Mouse (Mus musculus) T-helper 2 cell (primary cell): Measurements from ENCODE around the gene Nlrc5.
"Not testable (repeated sequence)": the region's sequence is repeated elsewhere in the genome, so short reads cannot be mapped to it uniquely, and the experiment has no call there.

Source experiments
- in situ Hi-C: fragments of 300-600 bp; cut with MboI, MseI; formaldehyde crosslinking; loops from one replicate; pipeline ENCODE4 v1.15.1; 2025; ENCODE audit warnings: high pct_unique_total_duplicates

Nlrc5 gene

GRCm38 (mm10) chr8:94418017-94418416 lies 16.1 kb upstream of the Nlrc5 start:
- in situ Hi-C loops, result no loop called here

DNA sequence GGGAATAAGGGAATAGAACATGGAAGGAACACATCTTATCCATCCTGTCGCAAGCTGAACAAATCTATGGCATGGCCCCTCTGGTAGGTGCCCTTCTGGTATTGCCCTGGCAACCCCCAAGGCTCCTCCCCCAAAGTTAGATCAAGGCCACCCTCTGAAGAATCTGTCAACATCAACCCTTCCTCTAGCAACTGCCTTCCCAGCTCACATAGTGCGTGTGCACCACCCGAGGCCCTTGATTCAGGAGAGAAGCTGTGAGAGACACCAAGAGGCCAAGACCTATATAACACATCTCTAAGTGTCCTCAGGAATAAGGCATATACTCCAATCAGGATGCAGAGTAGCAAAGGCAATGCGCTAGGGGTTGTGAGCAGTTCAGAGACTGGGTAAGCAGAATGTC lies 11.9 kb upstream of the Nlrc5 start:
- in situ Hi-C loops, result no loop called here

- in situ Hi-C loops, result no loop called here
Measured at GRCm38 (mm10) chr8:94427953-94428352, 6.2 kb upstream of the Nlrc5 start.

DNA sequence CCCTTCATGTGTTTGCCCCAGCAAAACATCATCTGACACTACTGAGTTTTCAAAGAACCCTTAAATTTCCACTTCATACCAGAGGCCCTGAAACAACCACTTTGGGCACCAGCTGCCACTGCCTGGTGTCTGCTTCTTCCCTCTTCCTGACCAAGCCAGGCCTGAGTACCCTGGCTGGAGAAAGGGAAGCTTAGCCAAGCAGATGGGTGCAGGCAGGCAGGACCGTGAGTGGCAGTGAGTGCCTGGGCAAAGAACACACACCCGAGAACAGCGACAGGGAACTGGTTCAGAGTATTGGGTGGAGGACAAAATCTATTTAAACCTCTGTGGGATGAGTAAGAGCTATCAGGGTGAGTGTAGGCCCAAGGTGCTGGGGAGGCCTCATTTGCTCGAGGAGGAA lies 5.7 kb upstream of the Nlrc5 start:
- in situ Hi-C loops, result no loop called here

DNA sequence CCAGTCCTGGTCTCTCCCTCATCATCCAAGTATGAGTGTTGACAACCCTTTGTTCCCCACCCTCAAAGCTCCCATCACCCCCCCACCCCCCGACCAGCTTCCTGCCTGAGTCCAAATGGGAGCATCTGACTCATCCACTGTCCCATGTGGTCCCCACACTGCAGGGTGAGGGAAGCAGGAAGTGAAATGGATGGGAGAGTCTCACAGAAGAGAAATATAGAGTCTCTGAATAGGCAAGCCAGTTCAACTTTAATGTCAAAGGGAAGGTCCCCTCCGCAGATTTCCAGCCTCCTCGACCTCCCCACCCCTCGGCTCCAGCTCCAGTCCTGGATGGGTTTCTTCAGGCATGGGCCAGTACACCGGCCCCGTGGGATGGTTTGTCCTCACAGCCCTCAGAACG lies 4.8 kb upstream of the Nlrc5 start:
- in situ Hi-C loops, result no loop called here

- in situ Hi-C loops, result no loop called here
Measured at GRCm38 (mm10) chr8:94432212-94432611, 1.9 kb upstream of the Nlrc5 start.

- in situ Hi-C loops, result no loop called here
Measured at GRCm38 (mm10) chr8:94434958-94435357, 802 bp downstream of the Nlrc5 start.

- in situ Hi-C loops, result no loop called here
Measured at GRCm38 (mm10) chr8:94435397-94436111, 1.4 kb downstream of the Nlrc5 start.

DNA sequence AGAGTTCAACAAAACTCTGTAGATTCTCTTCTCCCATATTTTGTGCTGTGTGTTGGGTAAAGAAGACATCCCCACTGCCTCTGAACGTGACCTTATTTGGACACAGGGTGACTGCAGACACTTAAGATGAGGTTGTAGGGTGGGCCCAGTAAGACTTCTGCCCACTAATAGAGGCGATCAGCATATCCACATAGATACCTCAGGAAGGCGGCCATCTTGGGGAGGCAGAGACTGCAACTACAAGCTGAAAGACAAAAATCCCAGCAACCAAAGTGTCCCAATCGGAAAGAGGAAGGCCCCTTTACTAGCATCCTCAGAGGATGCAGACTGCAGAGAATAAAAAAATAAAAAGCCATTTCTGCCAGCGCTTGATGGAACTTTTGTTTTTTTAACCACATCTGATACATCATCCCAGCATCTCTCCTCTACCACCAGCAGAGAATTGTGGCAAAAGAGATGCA lies 2.0 kb downstream of the Nlrc5 start:
- in situ Hi-C loops, result no loop called here

DNA sequence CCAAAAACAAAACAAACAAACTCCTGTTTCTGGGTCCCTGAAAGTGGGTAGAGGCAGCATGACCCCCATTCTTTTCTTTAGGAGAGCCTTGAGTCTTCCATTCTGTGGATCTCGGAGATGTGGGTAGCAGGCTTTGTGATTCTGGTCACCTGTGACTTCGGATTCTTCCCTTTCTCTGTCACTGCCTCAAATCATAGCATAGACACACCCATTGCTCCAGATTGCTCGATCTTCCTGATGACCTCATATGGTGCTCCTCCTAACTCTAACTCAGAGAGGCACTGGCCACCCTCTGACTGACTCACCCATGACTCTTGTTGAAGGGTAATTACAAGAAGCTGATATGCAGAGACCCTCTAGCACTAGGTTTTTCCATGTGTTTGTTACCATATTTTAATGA lies 2.7 kb downstream of the Nlrc5 start:
- in situ Hi-C loops, result no loop called here

DNA sequence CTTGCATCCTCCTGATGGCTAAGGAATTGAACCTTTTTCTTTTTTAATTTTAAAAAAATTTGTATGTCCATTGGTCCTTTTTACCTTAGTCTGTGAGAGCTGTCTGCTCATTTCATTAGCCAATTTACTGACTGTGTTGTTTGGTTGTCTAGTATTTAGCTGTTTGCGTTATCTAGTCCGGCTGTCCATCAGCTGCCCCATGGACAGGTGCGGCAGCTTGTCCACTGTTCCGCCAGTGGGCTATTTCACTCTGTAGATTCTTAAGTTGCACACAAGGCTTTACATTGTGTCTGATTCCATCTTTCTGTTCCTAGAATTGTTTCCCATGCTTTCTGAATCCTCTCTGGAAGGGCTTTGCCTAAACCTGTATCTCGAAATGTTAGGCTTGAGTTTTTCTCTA lies 4.5 kb downstream of the Nlrc5 start:
- in situ Hi-C loops, result no loop called here

- in situ Hi-C loops, result no loop called here
Measured at GRCm38 (mm10) chr8:94439691-94440090, 5.5 kb downstream of the Nlrc5 start.

DNA sequence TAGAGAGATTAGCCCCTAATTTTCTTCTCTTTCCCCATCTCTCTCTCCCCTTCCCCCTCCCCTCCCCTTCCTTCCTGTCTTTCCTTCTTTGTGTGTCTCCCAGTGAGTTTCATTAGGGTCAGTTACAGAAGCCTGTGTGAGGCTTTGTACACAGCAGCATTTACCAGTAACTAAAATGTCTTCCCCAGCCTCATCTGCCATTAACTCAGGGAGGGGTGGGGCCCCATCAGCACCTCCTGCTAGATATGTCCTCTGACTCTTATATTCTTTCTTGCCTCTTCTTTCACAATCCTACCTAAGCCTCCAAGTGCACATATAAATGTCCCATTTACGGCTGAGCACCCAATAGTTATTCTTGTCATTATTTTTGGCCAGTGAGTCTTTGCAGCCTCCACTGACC lies 6.2 kb downstream of the Nlrc5 start:
- in situ Hi-C loops, result no loop called here

DNA sequence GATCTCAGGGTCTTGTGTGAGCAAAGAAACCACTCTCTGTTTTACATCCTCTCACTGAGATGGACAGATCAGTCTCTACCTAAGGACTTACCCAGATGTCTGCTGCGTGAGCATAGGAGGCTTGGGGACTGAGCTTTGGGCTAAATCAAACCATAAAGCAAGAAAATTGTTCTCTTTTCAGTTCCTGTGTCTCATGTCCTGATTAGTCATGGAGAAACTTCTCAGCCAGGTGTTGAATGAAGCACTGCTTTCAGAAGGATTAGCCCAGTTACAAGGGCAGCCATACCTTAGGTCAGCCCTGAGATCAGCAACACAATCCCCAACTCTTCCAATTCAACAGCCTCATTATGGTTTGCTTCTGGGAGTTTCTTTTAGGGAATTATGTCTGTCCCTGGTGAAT lies 7.5 kb downstream of the Nlrc5 start:
- in situ Hi-C loops, result no loop called here

- in situ Hi-C loops, result no loop called here
Measured at GRCm38 (mm10) chr8:94443153-94443552, 9.0 kb downstream of the Nlrc5 start.

GRCm38 (mm10) chr8:94444480-94444879 lies 10.3 kb downstream of the Nlrc5 start:
- in situ Hi-C loops, result no loop called here

- in situ Hi-C loops, result no loop called here
Measured at GRCm38 (mm10) chr8:94447142-94447541, 13.0 kb downstream of the Nlrc5 start.

GRCm38 (mm10) chr8:94447583-94448324 lies 13.6 kb downstream of the Nlrc5 start:
- in situ Hi-C loops, result no loop called here

GRCm38 (mm10) chr8:94452991-94453390 lies 18.8 kb downstream of the Nlrc5 start:
- in situ Hi-C loops, result not testable (repeated sequence)

- in situ Hi-C loops, result no loop called here
Measured at GRCm38 (mm10) chr8:94453868-94454488, 19.8 kb downstream of the Nlrc5 start.

GRCm38 (mm10) chr8:94454905-94455304 lies 20.7 kb downstream of the Nlrc5 start:
- in situ Hi-C loops, result no loop called here

DNA sequence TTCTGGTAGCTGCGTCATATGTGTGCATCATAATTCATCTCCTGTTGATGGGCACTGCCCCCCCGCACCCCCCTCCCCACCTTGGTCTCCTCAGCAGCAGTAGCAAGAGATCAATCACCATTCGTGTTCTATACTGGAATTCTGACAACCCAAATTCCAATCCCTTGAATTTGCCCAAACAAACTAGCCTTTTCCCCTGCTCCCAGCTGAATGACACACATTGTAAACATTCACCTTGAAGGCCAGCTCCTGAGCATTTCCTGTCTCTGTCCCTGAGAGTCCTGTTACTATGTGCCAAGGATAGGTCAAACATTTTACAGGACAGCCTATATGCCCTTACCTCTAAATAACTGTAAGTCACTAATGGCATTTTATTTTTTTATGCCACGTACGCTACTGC lies 21.9 kb downstream of the Nlrc5 start:
- in situ Hi-C loops, result no loop called here

GRCm38 (mm10) chr8:94458567-94458966 lies 24.4 kb downstream of the Nlrc5 start:
- in situ Hi-C loops, result no loop called here
